Mouse (Mus musculus) left cerebral cortex, postnatal 14 days (tissue): ENCODE measurements around the gene Tdrd3. TPM values are rescaled to one million over a fixed set of nuclear protein-coding genes. Genes with fewer than 3 reads are reported as not detected.

ENCODE experiments used
- DNase-seq, 2 experiments: peaks; one replicate each; pipeline ENCODE4 v3.0.0; 2021 to 2022; ENCODE audit warnings: low spot score in 2 of 2, mixed read lengths in 1 of 2
- intact Hi-C: fragments of 180-260 bp; cut with DNase I; formaldehyde crosslinking; loops from one replicate; pipeline ENCODE4 v1.15.1; 2025
- total RNA-seq, 2 experiments: library from RNA; stranded (reverse); gene quantifications; 2 replicates each; pipeline ENCODE4 v1.2.3; 2021

Tdrd3 gene
- total RNA-seq, 2 experiments from 2014 or later, result 23.3 to 23.8 TPM

- no peak for DNase-seq
- intact Hi-C loops, result no loop called here
These were observed 23.3 kb downstream of the Tdrd3 start for GRCm38 (mm10) chr14:87439721-87440120.

- intact Hi-C loops, result no loop called here
- no peak for DNase-seq
These were observed 30.0 kb downstream of the Tdrd3 start for GRCm38 (mm10) chr14:87446331-87446913.

- intact Hi-C loops, result loop anchor here (5.0 kb wide), 1 partner anchor 35 kb away; the partner anchor contains the start of gene Tdrd3
These were observed 35.4 kb downstream of the Tdrd3 start for GRCm38 (mm10) chr14:87451645-87452443.

GRCm38 (mm10) chr14:87455630-87456175 lies 39.3 kb downstream of the Tdrd3 start:
- intact Hi-C loops, result no loop called here

More at GRCm38 (mm10) chr14:87451645-87452443, 35.4 kb downstream of the Tdrd3 start:
- peak; percentile 81 to 89 for DNase-seq

GRCm38 (mm10) chr14:87459777-87460176 lies 43.3 kb downstream of the Tdrd3 start:
- DNase-seq, result no peak
- intact Hi-C loops, result loop anchor here (5.0 to 10.0 kb wide), 2 partner anchors 815 to 1008 kb away; no protein-coding TSS in a partner anchor

More at GRCm38 (mm10) chr14:87455630-87456175, 39.3 kb downstream of the Tdrd3 start:
- DNase-seq, result no peak

- intact Hi-C loops, result loop anchor here (5.0 to 10.0 kb wide), 2 partner anchors 813 to 1006 kb away; no protein-coding TSS in a partner anchor
These were observed 45.1 kb downstream of the Tdrd3 start for GRCm38 (mm10) chr14:87461543-87461942.

GRCm38 (mm10) chr14:87463963-87464654 lies 47.7 kb downstream of the Tdrd3 start:
- intact Hi-C loops, result loop anchor here (5.0 to 10.0 kb wide), 2 partner anchors 811 to 1003 kb away; no protein-coding TSS in a partner anchor

More at GRCm38 (mm10) chr14:87461543-87461942, 45.1 kb downstream of the Tdrd3 start:
- DNase-seq, result no peak

GRCm38 (mm10) chr14:87464655-87465054 lies 48.2 kb downstream of the Tdrd3 start:
- DNase-seq, result no peak
- intact Hi-C loops, result loop anchor here (1.0 to 10.0 kb wide), 3 partner anchors 810 to 1518 kb away; no protein-coding TSS in a partner anchor

More at GRCm38 (mm10) chr14:87463963-87464654, 47.7 kb downstream of the Tdrd3 start:
- peak; percentile 85 to 93 for DNase-seq

DNA sequence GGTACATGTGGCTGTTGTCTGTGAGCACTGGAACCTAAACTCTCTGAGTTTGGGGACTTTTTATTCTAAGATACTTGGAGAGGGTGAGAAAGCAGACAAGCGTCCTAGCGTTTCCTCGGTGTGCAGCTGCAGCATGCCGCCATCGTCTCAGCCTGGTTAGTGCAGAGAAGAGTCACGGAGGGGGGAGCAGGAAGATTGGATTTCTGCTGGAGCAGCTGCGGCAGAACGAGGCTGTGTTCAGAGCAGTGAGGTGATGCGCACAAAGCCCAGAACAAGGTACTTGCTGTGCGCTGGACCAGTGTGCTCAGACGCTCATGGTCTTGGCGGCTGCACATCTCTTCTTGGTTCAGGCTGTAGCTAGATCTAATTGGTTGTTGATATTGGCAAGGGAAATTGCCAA lies 51.1 kb downstream of the Tdrd3 start:
- intact Hi-C loops, result loop anchor here (10.0 kb wide), 1 partner anchor 807 kb away; no protein-coding TSS in a partner anchor
- no peak for DNase-seq

DNA sequence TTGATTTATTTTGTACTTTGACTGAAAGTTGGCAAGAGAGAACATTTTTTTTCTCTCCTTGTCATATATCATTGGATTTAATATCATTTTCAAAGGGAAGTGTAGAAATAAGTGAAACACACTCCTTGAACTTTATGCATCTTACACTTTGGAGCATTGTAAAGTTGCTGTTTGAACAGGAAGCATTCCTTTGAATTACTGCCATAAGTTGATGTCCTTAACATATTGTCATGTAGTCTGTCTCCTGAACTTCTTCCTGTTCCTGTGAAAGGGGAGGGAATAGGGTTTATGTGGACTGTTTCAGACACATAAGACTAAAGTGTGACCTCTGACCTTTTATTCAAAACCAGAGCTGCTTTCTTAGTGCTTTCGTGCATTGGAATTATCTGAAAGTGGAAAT lies 55.1 kb downstream of the Tdrd3 start:
- DNase-seq, result no peak
- intact Hi-C loops, result no loop called here

DNA sequence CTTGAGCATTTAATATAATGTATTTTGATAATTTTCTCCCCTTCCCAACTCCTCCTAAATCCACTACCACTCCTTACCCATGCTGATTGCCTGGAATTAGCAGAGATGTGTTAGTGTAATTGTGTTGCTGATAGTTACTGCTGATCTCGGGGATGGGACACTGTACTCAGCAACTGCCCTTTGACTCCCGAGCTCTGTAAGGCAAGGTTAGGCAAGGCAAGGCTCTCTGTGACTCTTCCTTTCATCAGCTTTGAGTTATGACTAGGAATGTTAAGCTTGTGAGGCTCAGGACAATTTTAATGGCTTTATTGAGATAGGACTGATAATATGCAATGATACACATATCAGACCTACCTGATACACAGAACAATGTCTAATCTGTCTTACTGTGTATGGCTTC lies 56.3 kb downstream of the Tdrd3 start:
- intact Hi-C loops, result no loop called here
- DNase-seq, result no peak

DNA sequence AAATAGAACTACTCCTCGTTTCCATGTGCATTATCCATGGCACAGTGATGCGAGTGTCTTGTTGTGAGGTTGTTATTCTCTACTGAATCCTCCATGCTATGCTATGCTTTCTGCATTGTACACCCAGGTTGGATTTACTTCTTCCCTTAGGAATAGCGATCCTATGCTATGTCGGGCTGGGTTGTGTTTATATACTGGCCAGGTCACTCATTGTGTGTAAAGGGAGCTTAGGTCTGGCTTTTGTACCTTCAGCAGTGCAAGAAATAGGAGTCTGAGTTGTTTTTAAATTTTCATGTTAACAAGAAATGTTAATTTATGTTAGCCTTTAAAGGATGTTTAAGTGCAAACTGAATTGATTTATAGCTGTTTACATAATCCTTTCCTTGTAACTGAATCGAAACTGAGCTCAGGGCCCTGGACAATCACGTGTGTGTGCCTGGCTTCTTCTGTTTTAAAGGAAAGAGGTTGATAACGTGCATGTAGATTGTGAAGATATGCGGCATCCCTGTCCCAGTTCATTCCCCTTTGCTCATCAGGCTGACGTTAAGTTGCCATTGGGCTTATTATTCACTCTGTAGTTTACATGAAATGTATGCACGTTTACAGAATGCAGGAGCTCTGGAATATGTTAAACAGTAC lies 59.4 kb downstream of the Tdrd3 start:
- intact Hi-C loops, result no loop called here
- DNase-seq, result no peak

GRCm38 (mm10) chr14:87478339-87478951 lies 62.0 kb downstream of the Tdrd3 start:
- intact Hi-C loops, result no loop called here
- DNase-seq, result no peak

- no peak for DNase-seq
- intact Hi-C loops, result no loop called here
These were observed 69.4 kb downstream of the Tdrd3 start for GRCm38 (mm10) chr14:87485888-87486287.

DNA sequence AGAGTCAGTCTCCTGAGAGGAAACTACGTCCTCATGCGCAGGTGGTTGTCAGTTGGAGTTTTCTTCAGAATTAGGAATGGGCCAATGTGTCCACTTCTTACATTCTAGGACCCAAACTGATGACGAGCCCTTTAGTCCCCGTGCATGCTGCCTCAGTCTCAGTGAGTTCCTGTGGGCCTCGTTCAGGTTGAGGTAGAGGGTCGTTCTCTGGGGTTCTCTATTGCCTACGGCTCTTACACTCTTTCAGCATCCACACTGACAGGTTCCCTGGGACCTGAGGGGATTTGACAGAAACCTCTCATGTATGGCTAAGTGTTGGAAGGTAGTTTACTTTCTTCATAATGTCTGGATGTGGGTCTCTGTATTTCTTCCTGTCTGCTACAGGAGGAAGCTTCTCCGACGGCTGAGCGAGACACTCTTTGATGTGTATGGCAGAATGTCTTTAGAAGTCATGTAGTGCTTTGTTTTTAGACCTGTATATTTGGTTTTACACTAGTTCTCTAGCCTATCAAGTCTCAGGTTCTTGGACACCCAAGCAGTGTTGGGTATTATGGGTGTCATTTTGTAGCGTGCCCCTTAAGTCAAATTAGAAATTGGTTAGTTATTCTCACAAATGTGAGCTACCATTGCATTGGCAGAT lies 81.6 kb downstream of the Tdrd3 start:
- intact Hi-C loops, result no loop called here
- no peak for DNase-seq

DNA sequence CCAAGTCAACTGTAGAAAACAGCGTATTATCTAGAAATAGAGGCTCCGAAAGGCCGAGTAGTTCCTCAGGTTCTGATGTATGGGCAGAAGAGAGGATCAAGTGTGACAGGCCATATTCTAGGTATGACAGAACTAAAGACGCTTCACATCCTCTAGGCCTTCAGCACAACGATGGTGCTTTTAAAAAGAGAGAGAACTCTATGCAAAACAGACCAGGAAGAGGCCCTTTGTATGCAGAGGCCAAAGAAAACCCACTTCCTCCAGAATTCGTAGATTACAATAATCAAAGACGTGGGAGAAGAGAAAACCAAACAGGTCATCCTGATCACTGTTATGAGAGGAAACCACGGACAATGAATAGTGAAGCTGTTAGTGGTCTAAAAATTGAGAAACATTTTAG lies 89.5 kb downstream of the Tdrd3 start:
- intact Hi-C loops, result no loop called here
- no peak for DNase-seq

- intact Hi-C loops, result no loop called here
These were observed 98.8 kb downstream of the Tdrd3 start for GRCm38 (mm10) chr14:87515281-87515680.

GRCm38 (mm10) chr14:87517381-87517780 lies 100.9 kb downstream of the Tdrd3 start:
- no peak for DNase-seq
- intact Hi-C loops, result no loop called here

More at GRCm38 (mm10) chr14:87515281-87515680, 98.8 kb downstream of the Tdrd3 start:
- no peak for DNase-seq
